Mouse (Mus musculus) limb, embryonic 11.5 days (tissue): ENCODE measurements around the gene Rgs14. TPM values are rescaled to one million over a fixed set of nuclear protein-coding genes. Genes with fewer than 3 reads are reported as not detected.

ENCODE experiments used
- ATAC-seq: fragments of 200-750 bp; cut with Nextera tagmentation; 2 replicates; pipeline ENCODE4 v1.8.0; 2017; ENCODE audit warnings: low read depth; ENCODE audit not compliant: insufficient number of reproducible peaks, low FRiP score, low TSS enrichment
- DNase-seq: peaks from one replicate; pipeline ENCODE4 v3.0.0-alpha.2; 2015; ENCODE audit warnings: low spot score
- H3K27ac ChIP-seq: fragments of 300-500 bp; sonication (generic); replicated peaks from 2 replicates; pipeline ENCODE4 v1.5.1; 2014; ENCODE audit warnings: low read depth, mild to moderate bottlenecking, low read length
- H3K27me3 ChIP-seq: fragments of 300-500 bp; sonication (generic); 2 replicates; pipeline ENCODE4 v1.6.1; 2014; ENCODE audit warnings: mild to moderate bottlenecking, low read length, mixed read lengths; ENCODE audit not compliant: control insufficient read depth, insufficient read depth
- H3K36me3 ChIP-seq: fragments of 300-500 bp; sonication (generic); 2 replicates; pipeline ENCODE4 v1.6.1; 2014; ENCODE audit warnings: mild to moderate bottlenecking, low read length, moderate library complexity, mixed read lengths; ENCODE audit not compliant: control insufficient read depth, insufficient read depth
- H3K4me1 ChIP-seq: fragments of 300-500 bp; sonication (generic); 2 replicates; pipeline ENCODE4 v1.6.1; 2014; ENCODE audit warnings: low read length, mixed read lengths; ENCODE audit not compliant: control insufficient read depth, insufficient read depth
- H3K4me2 ChIP-seq: fragments of 300-500 bp; sonication (generic); 2 replicates; pipeline ENCODE4 v1.6.1; 2014; ENCODE audit warnings: low read depth, mild to moderate bottlenecking, moderate library complexity; ENCODE audit not compliant: severe bottlenecking
- H3K4me3 ChIP-seq: fragments of 300-500 bp; sonication (generic); 2 replicates; pipeline ENCODE4 v1.5.1; 2014; ENCODE audit warnings: low read depth, low read length
- H3K9ac ChIP-seq: fragments of 300-500 bp; sonication (generic); 2 replicates; pipeline ENCODE4 v1.6.1; 2014; ENCODE audit warnings: mild to moderate bottlenecking, low read length
- H3K9me3 ChIP-seq: fragments of 300-500 bp; sonication (generic); 2 replicates; pipeline ENCODE4 v1.6.1; 2016; ENCODE audit warnings: low read length; ENCODE audit not compliant: control insufficient read depth
- WGBS: fragments of 180-500 bp; shearing (Covaris S2); extraction: QIAGEN DNeasy Blood & Tissue Kit; methylation state at CpG from one replicate; pipeline ENCODE4 v1.1.7; 2014; 5-methylcytosine and 5-hydroxymethylcytosine counted together
- polyA plus RNA-seq: library from polyadenylated mRNA; unstranded; fragments of >200 nt; fragmentation: Nextera tagmentation; extraction: Ambion mirVana; gene quantifications from 2 replicates; pipeline ENCODE4 v1.2.1, GENCODE M21; 2014

Gene Rgs14
- polyA plus RNA-seq, 1 experiment from 2014 or later: 0.97 TPM

DNA sequence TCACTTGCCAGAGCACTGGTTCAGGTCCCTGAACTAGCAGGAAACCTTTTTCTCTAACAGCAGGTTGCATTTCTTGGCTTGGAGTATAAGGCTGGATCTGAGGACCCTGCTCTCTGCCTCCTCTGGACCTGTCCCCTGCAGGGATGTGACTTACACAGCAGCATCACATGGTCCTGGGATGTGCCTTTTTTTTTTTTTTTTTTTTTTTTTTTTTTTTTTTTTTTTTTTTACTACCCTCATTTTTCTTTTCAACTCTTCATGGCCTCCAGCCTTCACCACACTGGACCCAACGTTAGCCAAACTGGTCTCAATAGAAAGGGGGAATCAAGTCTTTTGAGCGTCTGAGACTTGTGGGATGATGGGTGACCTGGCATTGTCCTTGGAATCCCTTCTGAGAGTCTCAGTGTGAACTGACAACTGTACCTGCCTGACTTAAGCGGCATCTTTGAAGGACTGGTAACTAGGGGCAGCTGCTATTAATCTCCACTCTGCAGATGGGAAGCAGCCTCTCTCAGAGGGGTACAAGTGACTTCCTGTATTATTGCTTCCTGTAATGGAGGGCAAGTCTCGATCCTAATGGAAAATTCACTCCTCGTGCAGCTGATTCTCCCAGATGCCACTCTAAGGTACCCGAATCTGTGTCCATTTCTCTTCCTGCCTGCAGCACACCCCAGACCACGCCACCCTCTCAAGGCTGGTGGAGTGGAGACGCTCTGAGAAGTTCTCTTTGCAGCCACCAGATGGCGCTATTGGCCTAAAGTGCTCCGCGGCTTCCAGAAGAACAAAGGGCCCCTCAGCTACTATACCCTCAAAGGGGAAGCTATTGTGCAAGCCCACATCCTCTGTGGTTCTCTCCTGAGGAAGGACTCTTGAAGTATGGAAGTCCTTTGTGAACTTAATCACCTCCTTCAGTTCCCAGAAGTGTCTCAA lies 35.6 kb downstream of the Rgs14 start:
- Histone ChIP-seq H3K4me1 (no peaks in the 10 kb centered on the region), H3K4me3 (no peak overlapping the region), H3K4me2 (no peak overlapping the region), H3K9me3 (no peaks in the 10 kb centered on the region), H3K27me3 (no peaks in the 10 kb centered on the region), H3K9ac (peak overlapping the region; percentile 41; the same call in 1 of the 2 replicates), H3K27ac (no peak overlapping the region), H3K36me3 (no peaks in the 10 kb centered on the region)
- DNase-seq (peak; percentile 90), ATAC-seq (peak; percentile 77)
- WGBS: 9% methylated on average over 11 of the region's 11 CpGs

DNA sequence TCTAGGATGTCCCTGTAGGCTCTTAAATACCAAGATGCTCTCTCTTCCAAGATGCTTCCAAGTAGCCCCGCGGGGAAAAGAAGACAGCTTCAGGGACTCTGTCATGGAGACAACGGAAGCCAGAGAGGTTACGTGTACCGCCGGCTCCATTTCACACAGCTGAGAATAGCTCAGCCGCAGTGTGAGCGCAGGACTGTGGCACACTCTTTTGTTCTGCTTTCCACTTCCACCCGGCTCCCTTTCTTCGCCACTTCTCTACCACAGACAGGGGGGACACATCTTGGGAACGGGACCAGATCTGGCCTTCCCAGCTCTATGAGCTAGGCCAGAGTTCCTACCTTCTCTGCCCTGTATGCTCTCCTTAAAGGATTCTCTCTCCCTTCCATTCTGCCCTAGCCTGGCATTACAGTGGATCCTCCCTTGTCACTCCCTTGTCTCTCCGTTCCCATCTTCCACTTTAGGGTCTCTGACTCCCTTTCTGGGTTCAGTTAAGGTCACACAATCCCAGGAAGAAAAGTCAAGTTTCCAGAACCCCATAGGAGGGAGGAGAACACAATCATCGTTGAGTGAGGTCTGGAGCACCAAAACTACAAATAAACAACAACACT lies 36.4 kb downstream of the Rgs14 start:
- Histone ChIP-seq H3K4me3 (no peak overlapping the region), H3K4me1 (no peaks in the 10 kb centered on the region), H3K9ac (peak overlapping the region; percentile 41), H3K36me3 (no peaks in the 10 kb centered on the region), H3K27ac (no peak overlapping the region), H3K4me2 (no peak overlapping the region), H3K27me3 (no peaks in the 10 kb centered on the region), H3K9me3 (no peaks in the 10 kb centered on the region)
- DNase-seq (no peak), ATAC-seq (0 out of 2 replicates have a peak, but pooled peaks have one; percentile 8)
- 79% methylated on average over 13 of the region's 13 CpGs for WGBS

DNA sequence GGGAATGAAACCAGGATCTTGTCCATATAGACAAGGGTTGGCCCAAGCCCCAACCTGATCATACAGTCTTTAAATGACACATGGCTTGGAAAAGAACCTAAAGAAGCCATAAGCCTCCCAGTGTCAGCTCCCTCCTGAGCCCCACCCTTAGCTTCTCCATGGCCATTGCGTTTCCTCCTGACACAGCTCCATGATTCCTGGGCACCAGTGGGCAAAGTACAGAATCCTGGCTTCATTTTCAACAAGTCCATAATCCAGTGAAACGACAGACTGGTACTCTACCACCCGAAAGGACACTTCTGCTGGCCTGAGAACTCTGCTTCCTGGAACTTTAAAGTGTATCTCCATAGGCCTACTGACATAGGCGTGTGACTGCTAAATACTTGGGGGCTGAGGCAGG lies 37.8 kb downstream of the Rgs14 start:
- H3K9me3 ChIP-seq: no peaks in the 10 kb centered on the region
- 82% methylated on average over 4 of the region's 4 CpGs for whole genome bisulfite sequencing
- no peaks in the 10 kb centered on the region for H3K36me3 ChIP-seq
- no peak for ATAC-seq
- no peak for DNase-seq
- H3K9ac ChIP-seq: no peak overlapping the region
- H3K27me3 ChIP-seq: no peaks in the 10 kb centered on the region
- no peaks in the 10 kb centered on the region for H3K4me1 ChIP-seq
- H3K27ac ChIP-seq: no peak overlapping the region
- H3K4me2 ChIP-seq: no peak overlapping the region
- no peak overlapping the region for H3K4me3 ChIP-seq

DNA sequence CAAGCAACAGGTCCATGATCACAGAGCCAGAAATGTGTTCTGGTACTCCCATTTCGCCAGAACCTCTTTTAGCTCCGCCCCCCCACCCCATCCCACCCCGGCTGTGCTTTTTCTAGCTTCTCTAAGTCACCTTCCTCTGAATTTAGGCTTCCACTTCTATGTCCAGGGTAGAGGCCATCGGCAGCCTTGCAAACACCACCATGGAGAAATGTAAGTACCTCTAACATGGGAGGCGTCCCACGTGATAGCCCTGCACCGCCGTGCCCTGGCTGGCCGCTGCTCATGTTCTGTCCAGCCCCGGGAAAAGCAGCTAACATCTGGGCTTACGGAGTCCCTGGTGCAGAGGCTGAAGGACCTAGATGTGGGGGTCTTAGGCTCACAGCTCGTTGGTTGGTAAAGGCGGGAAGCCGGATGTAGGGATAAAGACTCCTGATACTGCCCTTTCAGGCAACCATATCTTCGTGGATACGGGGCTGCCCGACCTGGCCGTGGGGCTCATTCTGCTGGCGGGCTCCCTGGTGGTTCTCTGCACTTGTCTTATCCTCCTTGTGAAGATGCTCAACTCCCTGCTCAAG lies 39.1 kb downstream of the Rgs14 start:
- Histone ChIP-seq H3K9me3 (no peaks in the 10 kb centered on the region), H3K36me3 (no peaks in the 10 kb centered on the region), H3K27me3 (no peaks in the 10 kb centered on the region), H3K4me3 (no peak overlapping the region), H3K4me1 (no peaks in the 10 kb centered on the region), H3K4me2 (no peak overlapping the region), H3K27ac (no peak overlapping the region), H3K9ac (no peak overlapping the region)
- WGBS: 85% methylated on average over 19 of the region's 19 CpGs
- ATAC-seq: no peak
- no peak for DNase-seq

DNA sequence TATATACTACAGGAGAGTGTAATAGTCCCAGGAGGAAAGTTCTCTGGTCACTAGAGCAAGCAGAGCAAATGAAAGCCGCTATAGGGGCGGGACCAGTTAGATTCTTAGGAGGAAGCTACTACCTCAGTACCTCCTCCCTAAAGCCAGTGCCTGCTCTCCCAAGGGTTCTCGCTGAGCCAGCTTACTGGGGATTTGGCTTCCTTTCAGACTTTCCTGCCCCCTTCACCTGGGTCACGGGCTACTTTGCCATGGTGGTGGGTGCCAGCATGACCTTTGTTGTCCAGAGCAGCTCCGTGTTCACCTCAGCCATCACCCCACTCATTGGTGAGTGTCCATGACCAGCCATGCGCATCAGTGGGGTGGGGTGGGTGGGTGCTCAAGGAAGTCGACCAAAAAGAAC lies 42.3 kb downstream of the Rgs14 start:
- H3K36me3 ChIP-seq: no peaks in the 10 kb centered on the region
- no peak overlapping the region for H3K9ac ChIP-seq
- no peak for DNase-seq
- 79% methylated on average over 7 of the region's 7 CpGs for WGBS
- no peak overlapping the region for H3K27ac ChIP-seq
- no peaks in the 10 kb centered on the region; the same call in 1 of the 2 replicates for H3K9me3 ChIP-seq
- no peak for ATAC-seq
- H3K4me1 ChIP-seq: 0 out of 2 replicates have a peak, but pooled peaks cover 5% of the 10 kb centered on the region
- H3K4me2 ChIP-seq: no peak overlapping the region
- H3K4me3 ChIP-seq: no peak overlapping the region
- H3K27me3 ChIP-seq: peaks cover 8% of the 10 kb centered on the region

DNA sequence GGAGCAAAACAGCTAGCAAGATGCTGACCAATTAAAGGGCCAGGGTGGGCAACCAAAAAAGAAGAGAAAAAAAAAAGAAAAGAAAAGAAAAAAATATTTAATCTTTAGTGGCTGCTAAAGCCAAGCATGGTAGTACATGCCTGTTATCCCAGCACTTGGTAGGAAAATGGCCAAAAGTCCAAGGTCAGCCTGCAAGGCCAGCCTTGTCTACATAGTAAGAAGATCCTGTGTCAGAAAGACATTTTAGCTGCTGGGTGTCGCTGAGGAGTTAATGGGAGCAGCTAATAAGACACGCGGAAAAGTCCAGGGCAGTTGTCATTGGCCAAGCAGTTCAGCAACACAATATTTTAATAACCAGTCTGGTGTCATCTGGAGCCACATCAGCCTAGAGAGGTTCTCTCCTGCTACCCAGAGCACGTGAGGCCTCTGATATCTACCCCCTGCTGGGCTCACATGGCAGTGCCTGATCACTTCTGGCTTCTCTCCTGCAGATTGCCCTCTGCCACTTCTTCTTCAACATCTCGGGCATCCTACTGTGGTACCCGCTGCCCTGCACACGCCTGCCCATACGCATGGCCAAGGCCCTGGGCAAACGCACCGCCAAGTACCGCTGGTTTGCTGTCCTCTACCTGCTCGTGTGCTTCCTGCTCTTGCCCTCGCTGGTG lies 43.2 kb downstream of the Rgs14 start:
- Histone ChIP-seq H3K36me3 (no peaks in the 10 kb centered on the region), H3K4me3 (no peak overlapping the region), H3K9me3 (no peaks in the 10 kb centered on the region; the same call in 1 of the 2 replicates), H3K4me2 (no peak overlapping the region), H3K27me3 (peaks cover 8% of the 10 kb centered on the region), H3K27ac (no peak overlapping the region), H3K9ac (no peak overlapping the region), H3K4me1 (0 out of 2 replicates have a peak, but pooled peaks cover 5% of the 10 kb centered on the region)
- 82% methylated on average over 13 of the region's 13 CpGs for WGBS
- no peak for ATAC-seq
- no peak for DNase-seq

DNA sequence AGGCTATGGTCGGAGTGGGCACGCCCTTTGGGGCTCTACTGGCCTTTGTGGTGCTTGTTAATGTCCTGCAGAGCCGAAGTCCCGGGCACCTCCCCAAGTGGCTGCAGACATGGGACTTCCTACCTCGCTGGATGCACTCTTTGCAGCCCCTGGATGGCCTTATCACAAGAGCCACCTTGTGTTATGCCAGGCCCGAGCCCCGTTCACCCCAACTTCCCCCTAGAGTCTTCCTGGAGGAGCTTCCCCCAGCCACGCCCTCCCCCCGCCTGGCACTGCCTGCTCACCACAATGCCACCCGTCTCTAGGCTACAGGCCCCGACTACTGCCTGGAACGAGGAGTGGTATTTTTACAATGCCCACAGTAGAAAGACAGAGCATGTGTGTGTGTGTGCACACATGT lies 43.8 kb downstream of the Rgs14 start:
- H3K27me3 ChIP-seq: peaks cover 8% of the 10 kb centered on the region
- H3K9me3 ChIP-seq: no peaks in the 10 kb centered on the region; the same call in 1 of the 2 replicates
- H3K9ac ChIP-seq: no peak overlapping the region
- no peak overlapping the region for H3K4me2 ChIP-seq
- H3K4me1 ChIP-seq: 0 out of 2 replicates have a peak, but pooled peaks cover 5% of the 10 kb centered on the region
- ATAC-seq (no peak), DNase-seq (no peak)
- H3K27ac ChIP-seq: no peak overlapping the region
- no peaks in the 10 kb centered on the region for H3K36me3 ChIP-seq
- WGBS: 82% methylated on average over 12 of the region's 12 CpGs
- H3K4me3 ChIP-seq: no peak overlapping the region
